Mouse (Mus musculus): ENCODE results near the gene Grin2d. TPM values are rescaled to one million over a fixed set of nuclear protein-coding genes. Genes with fewer than 3 reads are reported as not detected.

Grin2d gene
- polyA plus RNA-seq, 1 experiment from 2014 or later = 0.50 TPM

DNA sequence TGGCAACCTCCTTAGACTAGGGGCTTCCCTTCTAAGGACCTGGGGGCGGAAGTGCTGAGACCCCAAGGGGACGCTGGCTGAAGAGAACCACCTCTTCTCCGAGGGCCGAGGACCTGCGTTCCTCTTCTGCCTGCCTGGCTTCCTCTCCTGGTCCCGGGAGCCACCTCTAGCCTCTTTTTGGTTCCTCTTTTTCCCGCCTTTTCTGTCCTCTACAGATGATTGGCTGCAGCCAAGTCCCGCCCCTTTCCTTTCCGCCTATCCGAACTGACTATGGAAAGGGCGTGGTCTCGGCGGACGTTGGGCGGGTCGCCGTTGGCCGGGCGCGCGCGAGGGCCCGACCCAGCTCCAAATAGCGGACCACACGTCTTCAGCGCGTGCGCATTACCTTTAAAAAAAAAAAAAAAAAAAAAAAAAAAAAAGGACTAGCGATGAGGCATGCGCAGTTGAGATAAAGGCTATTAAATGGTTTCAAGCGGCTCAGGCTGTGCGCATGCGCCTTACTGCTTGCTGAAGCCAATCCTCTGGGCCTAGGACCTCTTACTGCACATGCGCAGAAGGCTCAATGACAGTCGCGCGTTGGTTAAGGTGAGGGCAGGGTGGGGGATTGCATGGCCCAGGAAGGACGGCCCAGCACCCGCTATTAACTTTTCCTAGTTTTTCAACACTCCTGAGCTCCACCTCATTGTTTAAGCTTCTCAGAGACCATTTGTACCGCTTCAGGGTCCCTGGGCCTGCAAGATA lies 18.5 kb upstream of the Grin2d start, which contains the start of the genes Syngr4 and Tmem143:
Syngr4 (minus strand) TSS at position 198 of the 741 bp plus-strand sequence.
Tmem143 (plus strand) TSS at position 425 of the 741 bp plus-strand sequence.
- H3K4me3 ChIP-seq = peak within 1 kb of the TSS; percentile 45
- H3K4me1 ChIP-seq = peaks cover 15% of the 10 kb centered on the region
- H3K4me2 ChIP-seq = peak within 1 kb of the TSS; percentile 81
- no peaks in the 10 kb centered on the region for H3K36me3 ChIP-seq
- no peaks in the 10 kb centered on the region for H3K9me3 ChIP-seq
- H3K27ac ChIP-seq = peak within 1 kb of the TSS; percentile 73
- peak; percentile 90 for ATAC-seq (ENCODE audit: borderline replicate concordance, extremely low read depth, low FRiP score, low TSS enrichment)
- peak within 1 kb of the TSS; percentile 53 for H3K9ac ChIP-seq
- H3K27me3 ChIP-seq = no peaks in the 10 kb centered on the region
- under 1% methylated on average over 40 of the region's 40 CpGs for WGBS

DNA sequence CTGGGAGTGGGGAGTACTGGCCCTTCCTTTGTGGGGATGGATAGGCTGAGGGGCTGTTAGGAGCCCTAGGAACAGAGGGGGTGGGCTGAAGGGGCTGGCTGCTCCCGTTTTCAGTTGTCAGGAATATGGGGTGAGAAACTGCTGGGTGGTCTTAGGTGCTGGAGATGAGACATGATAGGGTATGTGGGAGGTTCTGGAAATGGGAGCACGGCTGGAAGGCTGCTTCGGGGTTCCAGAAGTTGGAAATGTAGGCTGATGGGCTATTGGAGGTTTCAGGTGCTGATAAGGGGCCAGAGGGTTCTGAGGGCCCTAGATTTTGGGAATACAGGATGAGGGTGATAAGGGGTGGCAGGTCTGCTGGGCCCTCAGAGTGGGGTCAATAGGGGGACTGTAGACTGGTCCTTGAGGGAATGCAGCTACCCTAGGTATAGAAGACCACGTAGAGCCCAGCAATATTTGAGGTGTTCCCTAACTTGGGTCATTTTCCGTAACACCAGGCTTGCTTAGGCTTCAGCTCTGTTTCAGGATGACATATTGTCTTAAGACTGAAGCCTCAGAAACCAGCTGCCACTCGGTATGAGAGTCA lies 17.8 kb upstream of the Grin2d start:
- Histone ChIP-seq H3K36me3 (no peaks in the 10 kb centered on the region), H3K27me3 (no peaks in the 10 kb centered on the region), H3K27ac (peak overlapping the region; percentile 56), H3K9ac (no peak overlapping the region), H3K4me1 (peaks cover 15% of the 10 kb centered on the region), H3K4me3 (peak overlapping the region; percentile 45), H3K4me2 (peak overlapping the region; percentile 81), H3K9me3 (no peaks in the 10 kb centered on the region)
- 66% methylated on average over 6 of the region's 6 CpGs for WGBS
- peak; percentile 17 for ATAC-seq (ENCODE audit: borderline replicate concordance, extremely low read depth, low FRiP score, low TSS enrichment)

DNA sequence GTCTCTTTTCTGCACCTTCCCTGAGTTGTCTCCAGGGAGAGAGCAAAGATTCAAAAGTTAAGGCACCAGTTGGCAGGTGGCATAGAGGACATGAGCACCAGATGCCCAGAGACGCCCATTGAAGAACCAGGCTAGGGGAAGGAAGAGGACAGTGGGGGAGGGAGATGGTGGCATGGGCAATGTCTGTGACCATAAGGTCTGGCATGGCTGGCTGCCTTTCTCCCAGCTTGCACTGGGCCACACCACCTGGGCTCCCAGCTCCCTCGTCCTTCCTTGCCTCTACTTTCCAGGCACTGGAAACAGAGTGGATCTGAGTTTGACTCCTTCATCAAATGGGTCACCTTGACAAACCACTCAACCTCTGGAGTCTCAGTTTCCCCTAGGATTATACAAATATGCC lies 14.5 kb upstream of the Grin2d start:
- Histone ChIP-seq H3K4me3 (no peak overlapping the region), H3K9me3 (no peaks in the 10 kb centered on the region), H3K4me2 (no peak overlapping the region), H3K27ac (no peak overlapping the region), H3K27me3 (no peaks in the 10 kb centered on the region), H3K9ac (no peak overlapping the region), H3K4me1 (peaks cover 12% of the 10 kb centered on the region), H3K36me3 (no peaks in the 10 kb centered on the region)
- 87% methylated on average over 2 of the region's 2 CpGs for WGBS
- no peak for ATAC-seq (ENCODE audit: borderline replicate concordance, extremely low read depth, low FRiP score, low TSS enrichment)

DNA sequence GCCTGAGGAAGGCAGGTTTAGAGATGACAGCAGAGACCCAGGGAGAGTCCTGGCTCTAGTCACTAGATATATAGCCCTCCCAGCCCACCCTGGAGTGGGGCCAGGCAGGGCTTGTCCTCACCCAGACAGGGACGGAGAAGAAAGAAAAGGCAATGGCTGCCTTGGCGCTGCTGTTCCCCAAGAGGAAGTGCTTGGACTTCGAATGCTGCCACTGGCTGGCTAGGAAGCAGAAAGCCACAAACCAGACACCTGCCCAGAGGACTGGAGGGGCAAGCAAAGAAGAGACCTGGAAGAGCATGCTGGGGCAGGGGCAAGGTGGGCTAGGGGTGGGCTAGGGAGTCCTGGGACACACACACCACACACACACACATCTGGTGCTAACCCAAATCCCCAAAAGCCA lies 9.1 kb upstream of the Grin2d start:
- Histone ChIP-seq H3K9ac (no peak overlapping the region), H3K27ac (no peak overlapping the region), H3K4me3 (no peak overlapping the region), H3K36me3 (peaks cover 38% of the 10 kb centered on the region), H3K9me3 (no peaks in the 10 kb centered on the region), H3K27me3 (no peaks in the 10 kb centered on the region), H3K4me2 (no peak overlapping the region), H3K4me1 (no peaks in the 10 kb centered on the region)
- ATAC-seq (ENCODE audit: borderline replicate concordance, extremely low read depth, low FRiP score, low TSS enrichment) = no peak
- 30% methylated on average over 3 of the region's 3 CpGs for WGBS

DNA sequence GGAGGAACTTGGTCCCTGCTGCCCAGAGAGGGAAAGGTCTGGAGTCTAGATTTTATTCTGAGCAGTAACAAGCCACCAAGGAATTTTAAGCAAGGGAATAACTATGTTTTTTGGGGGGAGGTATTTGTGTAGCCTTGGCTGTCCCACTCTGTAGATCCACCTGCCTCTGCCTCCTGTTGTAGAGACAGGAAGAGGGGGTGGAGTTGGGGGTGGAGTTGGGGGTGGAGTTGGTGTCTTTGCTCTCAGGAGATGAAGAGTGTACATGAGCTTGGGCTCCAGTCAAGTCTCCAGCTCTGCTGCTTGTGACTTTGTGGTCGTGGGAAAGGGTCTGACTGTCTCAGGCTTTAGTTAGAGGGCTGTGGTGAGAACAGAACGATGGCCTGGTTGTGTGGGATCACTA lies 2.8 kb upstream of the Grin2d start:
- ATAC-seq (ENCODE audit: borderline replicate concordance, extremely low read depth, low FRiP score, low TSS enrichment) = no peak
- no peak overlapping the region for H3K27ac ChIP-seq
- 85% methylated on average over 2 of the region's 2 CpGs for WGBS

DNA sequence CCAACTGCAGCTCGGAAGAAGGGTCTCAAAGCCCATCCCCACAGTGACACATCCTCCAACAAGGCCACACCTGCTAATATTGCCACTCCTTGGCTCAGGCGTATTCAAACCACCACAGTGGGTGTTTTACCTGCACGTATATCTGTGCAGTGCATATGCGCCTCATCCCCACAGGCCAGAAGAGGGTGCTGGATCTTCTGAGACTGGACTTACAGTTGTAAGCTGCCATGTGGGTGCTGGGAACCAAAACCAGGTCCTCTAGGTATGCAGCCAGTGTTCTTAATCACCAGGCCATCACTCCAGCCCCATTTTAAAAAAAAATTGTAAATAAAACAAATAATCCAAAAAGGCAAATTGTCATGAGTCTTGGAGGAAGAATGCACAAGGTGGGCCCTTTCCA lies 2.4 kb upstream of the Grin2d start:
- Histone ChIP-seq H3K27me3 (no peaks in the 10 kb centered on the region), H3K4me3 (no peak overlapping the region), H3K27ac (no peak overlapping the region), H3K4me1 (no peaks in the 10 kb centered on the region), H3K4me2 (no peak overlapping the region), H3K9me3 (no peaks in the 10 kb centered on the region), H3K36me3 (peaks cover 96% of the 10 kb centered on the region), H3K9ac (no peak overlapping the region)
- 92% methylated on average over 4 of the region's 4 CpGs for WGBS
- ATAC-seq (ENCODE audit: borderline replicate concordance, extremely low read depth, low FRiP score, low TSS enrichment) = no peak

More for the DNA sequence above, 2.8 kb upstream of the Grin2d start:
- H3K27me3 ChIP-seq = no peaks in the 10 kb centered on the region
- H3K9ac ChIP-seq = no peak overlapping the region
- H3K4me3 ChIP-seq = no peak overlapping the region
- peaks cover 96% of the 10 kb centered on the region for H3K36me3 ChIP-seq
- no peak overlapping the region for H3K4me2 ChIP-seq
- H3K4me1 ChIP-seq = no peaks in the 10 kb centered on the region
- no peaks in the 10 kb centered on the region for H3K9me3 ChIP-seq

DNA sequence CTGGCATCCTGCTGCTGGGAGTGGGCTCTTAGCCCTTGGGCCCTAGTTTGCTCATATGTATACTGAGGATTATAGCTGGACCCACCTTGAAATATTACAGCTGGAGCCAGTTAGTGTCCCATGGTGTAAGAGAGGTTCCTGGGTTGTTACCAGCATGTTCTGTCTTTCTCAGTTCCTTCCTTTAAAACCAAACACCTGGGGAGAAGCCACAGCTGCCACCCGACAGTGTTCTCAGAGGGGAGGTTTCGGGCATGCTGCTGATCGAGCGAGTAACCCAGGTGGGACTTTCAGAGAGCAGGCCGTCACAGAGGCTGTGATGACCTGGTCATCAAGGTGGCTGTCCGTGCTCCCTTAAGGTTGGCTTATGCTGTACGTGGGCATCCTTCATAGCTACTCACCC lies 1.3 kb downstream of the Grin2d start:
- no peak for ATAC-seq (ENCODE audit: borderline replicate concordance, extremely low read depth, low FRiP score, low TSS enrichment)
- Histone ChIP-seq H3K36me3 (peaks cover 66% of the 10 kb centered on the region), H3K9ac (no peak overlapping the region), H3K4me2 (no peak overlapping the region), H3K9me3 (no peaks in the 10 kb centered on the region), H3K4me3 (no peak overlapping the region), H3K27ac (no peak overlapping the region), H3K4me1 (peaks cover 16% of the 10 kb centered on the region), H3K27me3 (peaks cover 2% of the 10 kb centered on the region; the same call in 1 of the 2 replicates)
- 98% methylated on average over 7 of the region's 7 CpGs for WGBS

DNA sequence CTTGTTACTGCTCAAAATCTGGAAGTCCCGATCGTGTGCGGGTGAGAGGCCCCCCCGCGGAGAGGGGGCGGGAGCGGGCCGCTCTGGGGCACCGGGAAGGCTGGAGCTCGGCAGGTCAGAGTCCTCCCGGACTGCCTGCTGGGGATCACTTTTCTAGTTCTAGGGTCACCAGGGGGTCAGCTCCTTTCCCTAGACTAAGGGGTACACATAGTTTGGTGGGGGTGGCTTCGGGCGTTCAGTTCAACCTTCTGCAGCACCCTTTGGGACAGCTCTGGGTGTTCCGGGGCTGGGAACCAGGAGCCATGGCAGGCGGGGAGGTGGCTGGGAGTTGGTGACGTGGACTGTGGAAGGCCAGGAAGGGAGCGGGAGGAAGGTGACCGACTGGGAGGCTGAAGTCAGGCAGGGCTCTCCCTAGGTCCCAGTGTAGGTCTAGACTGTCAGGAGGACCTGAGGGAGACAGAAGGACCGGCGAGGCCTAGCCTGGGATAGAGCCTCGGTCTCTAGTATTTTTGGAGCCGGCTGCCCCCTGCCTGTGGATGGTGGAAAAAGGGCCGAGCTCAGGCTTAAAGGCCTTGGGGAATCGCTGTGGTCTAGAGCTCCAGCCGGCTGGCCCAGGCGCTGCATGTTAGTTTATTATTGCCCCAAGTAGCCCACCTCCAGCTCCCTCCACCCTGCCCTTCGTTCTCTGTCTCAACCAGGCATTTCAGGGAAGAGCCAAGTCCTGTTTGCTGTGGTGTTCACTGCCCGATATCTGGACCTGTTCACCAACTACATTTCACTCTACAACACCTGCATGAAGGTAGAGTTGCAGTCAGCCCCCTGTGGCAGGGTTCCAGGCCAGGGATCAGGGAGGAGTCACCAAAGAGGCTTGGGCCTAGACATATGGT lies 4.9 kb downstream of the Grin2d start:
- H3K9ac ChIP-seq = peak overlapping the region; percentile 94
- peaks cover 37% of the 10 kb centered on the region for H3K27me3 ChIP-seq
- peak overlapping the region; percentile 78 for H3K4me3 ChIP-seq
- H3K4me1 ChIP-seq = peaks cover 35% of the 10 kb centered on the region
- WGBS = 2% methylated on average over 28 of the region's 28 CpGs
- H3K9me3 ChIP-seq = no peaks in the 10 kb centered on the region
- H3K36me3 ChIP-seq = peaks cover 32% of the 10 kb centered on the region
- H3K4me2 ChIP-seq = peak overlapping the region; percentile 70
- ATAC-seq (ENCODE audit: borderline replicate concordance, extremely low read depth, low FRiP score, low TSS enrichment) = peak; percentile 44
- H3K27ac ChIP-seq = peak overlapping the region; percentile 92

DNA sequence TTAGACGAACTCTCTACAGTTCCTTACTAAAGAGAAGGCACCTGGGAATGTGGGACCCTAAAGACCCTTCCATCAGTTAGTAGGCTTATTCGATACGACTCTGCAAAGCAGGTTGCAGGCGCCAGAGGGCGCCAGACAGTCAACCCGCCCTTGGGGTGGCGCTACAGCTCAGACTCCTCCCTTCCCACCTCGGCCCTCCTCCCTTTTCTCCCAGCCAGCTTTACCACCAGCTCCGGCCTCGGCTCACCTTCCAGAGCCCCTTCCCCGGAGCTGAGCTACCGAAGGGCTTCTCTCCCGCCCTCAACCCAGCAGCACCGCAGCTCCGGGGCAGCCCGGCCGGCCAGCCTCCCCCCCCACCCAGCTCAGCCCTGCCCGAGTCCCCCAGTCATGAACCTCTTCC lies 5.6 kb downstream of the Grin2d start, which contains the start of gene Kdelr1:
Kdelr1 (plus strand) TSS at position 149 of the 400 bp plus-strand sequence.
- under 1% methylated on average over 18 of the region's 18 CpGs for WGBS
- Histone ChIP-seq H3K4me3 (peak within 1 kb of the TSS; percentile 78), H3K4me2 (peak within 1 kb of the TSS; percentile 70), H3K9me3 (no peaks in the 10 kb centered on the region), H3K36me3 (peaks cover 27% of the 10 kb centered on the region), H3K9ac (peak within 1 kb of the TSS; percentile 94), H3K4me1 (peaks cover 42% of the 10 kb centered on the region), H3K27me3 (peaks cover 41% of the 10 kb centered on the region), H3K27ac (peak within 1 kb of the TSS; percentile 92)
- ATAC-seq (ENCODE audit: borderline replicate concordance, extremely low read depth, low FRiP score, low TSS enrichment) = peak; percentile 78

DNA sequence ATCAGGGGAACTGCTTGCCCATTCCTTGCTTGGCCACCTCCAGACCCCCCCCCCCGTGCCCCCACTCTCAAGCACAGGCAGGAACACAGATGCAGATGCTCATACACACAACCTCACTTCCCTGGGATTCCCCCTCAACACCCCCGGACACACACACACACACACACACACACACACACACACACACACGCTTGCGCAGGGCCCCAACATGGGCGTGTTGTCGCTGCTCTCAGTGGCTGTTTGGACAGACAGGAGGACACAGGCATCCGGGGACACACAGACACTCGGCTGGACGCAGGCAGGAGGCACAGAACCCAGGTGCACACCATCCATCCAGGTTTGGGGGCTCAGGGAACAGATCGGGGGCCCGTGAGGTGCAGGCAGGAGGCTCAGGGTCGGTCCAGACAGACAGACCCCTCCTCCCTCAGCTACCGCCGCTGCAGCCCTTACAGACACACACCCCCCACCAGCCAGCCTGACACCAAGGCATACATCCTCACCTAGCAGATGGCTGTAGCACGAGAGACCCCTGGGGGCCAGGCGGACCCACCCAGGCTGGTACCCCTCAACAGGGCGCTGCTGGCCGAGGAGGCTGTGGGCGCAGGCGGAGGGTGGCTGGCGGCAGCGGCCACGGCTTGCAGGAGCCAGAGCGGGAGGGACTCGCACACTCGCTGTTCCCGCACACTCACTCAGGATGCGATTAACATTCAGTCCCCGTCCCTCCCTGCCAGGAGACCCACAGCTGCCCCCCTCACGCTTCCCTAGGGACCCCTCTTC lies 7.7 kb downstream of the Grin2d start:
- H3K4me3 ChIP-seq = peak overlapping the region; percentile 16
- no peak for ATAC-seq (ENCODE audit: borderline replicate concordance, extremely low read depth, low FRiP score, low TSS enrichment)
- WGBS = 2% methylated on average over 30 of the region's 30 CpGs
- H3K36me3 ChIP-seq = peaks cover 6% of the 10 kb centered on the region
- no peaks in the 10 kb centered on the region for H3K9me3 ChIP-seq
- H3K4me2 ChIP-seq = peak overlapping the region; percentile 49
- no peak overlapping the region for H3K27ac ChIP-seq
- H3K4me1 ChIP-seq = peaks cover 52% of the 10 kb centered on the region
- peaks cover 41% of the 10 kb centered on the region for H3K27me3 ChIP-seq
- H3K9ac ChIP-seq = peak overlapping the region; percentile 33

DNA sequence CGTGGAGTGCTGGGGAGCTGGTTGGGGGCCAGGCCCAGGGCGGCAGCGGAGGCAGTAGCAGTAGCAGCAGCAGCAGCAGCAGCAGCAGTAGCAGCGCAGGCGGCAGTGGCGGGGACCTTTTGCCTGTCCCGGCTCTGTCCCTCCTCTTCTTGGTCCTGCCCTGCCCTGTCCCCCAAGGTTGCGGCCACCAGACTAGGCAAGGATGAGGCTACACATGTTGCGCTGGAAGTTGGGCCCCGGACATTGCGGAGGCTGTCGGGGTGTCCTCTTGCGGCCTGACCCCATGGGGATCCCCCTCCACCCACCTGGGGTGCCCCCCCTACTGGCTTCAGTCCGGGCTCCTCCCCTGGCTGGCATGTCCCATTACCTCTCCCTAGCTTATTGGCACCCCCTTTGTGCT lies 8.4 kb downstream of the Grin2d start:
- H3K36me3 ChIP-seq = no peaks in the 10 kb centered on the region
- 6% methylated on average over 14 of the region's 14 CpGs for WGBS

More for the DNA sequence above, 8.4 kb downstream of the Grin2d start:
- H3K4me3 ChIP-seq = peak overlapping the region; percentile 8; the same call in 1 of the 2 replicates
- peaks cover 48% of the 10 kb centered on the region for H3K4me1 ChIP-seq
- no peak for ATAC-seq (ENCODE audit: borderline replicate concordance, extremely low read depth, low FRiP score, low TSS enrichment)
- H3K27ac ChIP-seq = no peak overlapping the region
- H3K27me3 ChIP-seq = peaks cover 41% of the 10 kb centered on the region
- H3K9me3 ChIP-seq = no peaks in the 10 kb centered on the region
- no peak overlapping the region; the same call in 1 of the 2 replicates for H3K9ac ChIP-seq
- H3K4me2 ChIP-seq = peak overlapping the region; percentile 49

All from lung, embryonic 15.5 days (tissue).